Mouse (Mus musculus) liver, postnatal 0 days (tissue): ENCODE data around the gene Slc13a5. TPM values are rescaled to one million over a fixed set of nuclear protein-coding genes. Genes with fewer than 3 reads are reported as not detected.

Experiments used
- ATAC-seq: fragments of 200-750 bp; cut with Nextera tagmentation; 2 replicates; pipeline ENCODE4 v1.8.0; 2017; ENCODE audit warnings: mild to moderate bottlenecking, moderate library complexity
- DNase-seq: peaks from one replicate; pipeline ENCODE4 v3.0.0-alpha.2; 2016
- H3K27ac ChIP-seq: fragments of 300-500 bp; sonication (generic); 2 replicates; pipeline ENCODE4 v1.5.1; 2014; ENCODE audit warnings: antibody characterized with exemption, moderate library complexity, mild to moderate bottlenecking, low read depth
- H3K27me3 ChIP-seq: fragments of 300-500 bp; sonication (generic); 2 replicates; pipeline ENCODE4 v1.6.1; 2014; ENCODE audit warnings: low read length, control low read depth, mixed read lengths; ENCODE audit not compliant: insufficient read depth
- H3K36me3 ChIP-seq: fragments of 300-500 bp; sonication (generic); replicated peaks from 2 replicates; pipeline ENCODE4 v1.6.1; 2014; ENCODE audit warnings: mild to moderate bottlenecking, control low read depth, low read length, moderate library complexity, mixed read lengths; ENCODE audit not compliant: insufficient read depth
- H3K4me1 ChIP-seq: fragments of 300-500 bp; sonication (generic); 2 replicates; pipeline ENCODE4 v1.6.1; 2014; ENCODE audit warnings: antibody characterized with exemption, mild to moderate bottlenecking, control low read depth; ENCODE audit not compliant: insufficient read depth
- H3K4me2 ChIP-seq: fragments of 300-500 bp; sonication (generic); 2 replicates; pipeline ENCODE4 v1.6.1; 2014; ENCODE audit warnings: low read depth, mild to moderate bottlenecking, low read length, moderate library complexity, mixed read lengths
- H3K4me3 ChIP-seq: fragments of 300-500 bp; sonication (generic); 2 replicates; pipeline ENCODE4 v1.5.1; 2014; ENCODE audit warnings: low read depth, low read length
- H3K9ac ChIP-seq: fragments of 300-500 bp; sonication (generic); replicated peaks from 2 replicates; pipeline ENCODE4 v1.6.1; 2014; ENCODE audit warnings: mild to moderate bottlenecking, moderate library complexity
- H3K9me3 ChIP-seq: fragments of 300-500 bp; sonication (generic); 2 replicates; pipeline ENCODE4 v1.6.1; 2016; ENCODE audit warnings: mild to moderate bottlenecking, control low read depth, low read length, mixed read lengths
- CTCF ChIP-seq: sonication (generic); IDR thresholded peaks from 2 replicates; pipeline ENCODE4 v1.5.1; 2016; ENCODE audit warnings: antibody characterized with exemption, low read depth
- EP300 ChIP-seq: IDR thresholded peaks from 2 replicates; pipeline ENCODE4 v1.6.1; 2016; ENCODE audit warnings: antibody characterized with exemption, low read depth, mild to moderate bottlenecking
- WGBS: fragments of 180-500 bp; shearing (Covaris S2); extraction: QIAGEN DNeasy Blood & Tissue Kit; methylation state at CpG from one replicate; pipeline ENCODE4 v1.1.7; 2014; ENCODE audit not compliant: insufficient replicate concordance; 5-methylcytosine and 5-hydroxymethylcytosine counted together
- polyA plus RNA-seq: library from polyadenylated mRNA; unstranded; fragments of >200 nt; fragmentation: Nextera tagmentation; extraction: Ambion mirVana; gene quantifications from 2 replicates; pipeline ENCODE4 v1.2.1, GENCODE M21; 2015

Gene Slc13a5
- polyA plus RNA-seq, 1 experiment from 2014 or later: not detected

DNA sequence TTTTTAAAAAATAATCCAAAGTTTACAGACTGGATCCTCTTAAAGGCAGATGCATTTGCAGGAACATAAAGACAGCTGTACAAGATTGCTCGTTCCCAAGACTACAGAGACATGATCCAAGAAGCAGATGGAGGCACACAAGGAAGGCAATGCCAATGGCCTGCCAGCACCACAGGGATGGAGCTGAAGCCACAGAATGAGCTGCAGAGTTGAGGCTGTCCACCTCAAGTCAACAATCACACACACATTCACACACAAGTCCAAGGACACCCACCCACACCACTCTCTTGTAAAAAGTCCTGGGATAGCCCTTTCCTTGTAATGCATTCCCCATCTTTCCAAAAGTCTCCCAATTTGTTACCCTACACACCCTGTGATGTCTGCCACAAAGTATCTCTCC lies 63.6 kb downstream of the Slc13a5 start:
- no peak for ATAC-seq
- Histone ChIP-seq H3K4me2 (no peak overlapping the region), H3K9ac (no peak overlapping the region), H3K27ac (no peak overlapping the region), H3K4me3 (no peak overlapping the region), H3K27me3 (no peaks in the 10 kb centered on the region), H3K36me3 (peaks cover 15% of the 10 kb centered on the region), H3K9me3 (no peaks in the 10 kb centered on the region), H3K4me1 (peaks cover 10% of the 10 kb centered on the region)
- no peak for TF ChIP-seq EP300
- no peak for TF ChIP-seq CTCF
- DNase-seq: no peak
- 84% methylated on average over 1 of the region's 1 CpGs for WGBS

- ATAC-seq (0 out of 2 replicates have a peak, but pooled peaks have one; percentile 27), DNase-seq (no peak)
- Histone ChIP-seq H3K9ac (no peak overlapping the region), H3K4me1 (no peaks in the 10 kb centered on the region), H3K27ac (0 out of 2 replicates have a peak overlapping the region, but pooled peaks have one; percentile 52), H3K4me2 (no peak overlapping the region), H3K4me3 (no peak overlapping the region), H3K9me3 (no peaks in the 10 kb centered on the region), H3K27me3 (no peaks in the 10 kb centered on the region), H3K36me3 (peaks cover 21% of the 10 kb centered on the region)
- TF ChIP-seq CTCF (no peak), EP300 (no peak)
- WGBS: 72% methylated on average over 8 of the region's 8 CpGs
These were observed 70.5 kb downstream of the Slc13a5 start for GRCm38 (mm10) chr11:72196506-72196905.

DNA sequence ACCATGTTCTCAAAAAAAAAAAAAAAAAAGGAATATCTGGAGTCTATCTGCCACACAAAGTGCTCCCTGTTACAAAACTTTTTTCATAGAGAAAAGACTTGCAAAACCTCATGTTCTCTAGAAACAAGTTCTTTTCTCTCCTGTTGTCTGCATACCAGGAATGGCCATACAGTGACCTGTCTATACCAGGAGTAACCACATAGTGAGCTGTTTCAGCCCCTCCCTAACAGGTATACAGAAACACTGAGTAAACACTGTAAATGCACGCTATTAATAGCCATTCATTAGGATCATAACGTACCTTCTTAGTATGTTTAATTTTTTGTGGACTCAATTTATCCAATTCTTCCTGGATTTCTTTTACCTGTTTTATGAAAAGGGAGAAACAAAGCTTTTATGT lies 72.8 kb downstream of the Slc13a5 start:
- TF ChIP-seq EP300 (no peak), CTCF (no peak)
- Histone ChIP-seq H3K9me3 (no peaks in the 10 kb centered on the region), H3K4me3 (no peak overlapping the region), H3K27me3 (no peaks in the 10 kb centered on the region), H3K4me2 (no peak overlapping the region), H3K9ac (no peak overlapping the region), H3K36me3 (peaks cover 24% of the 10 kb centered on the region), H3K4me1 (no peaks in the 10 kb centered on the region), H3K27ac (no peak overlapping the region)
- 89% methylated on average over 2 of the region's 2 CpGs for WGBS
- ATAC-seq: no peak
- no peak for DNase-seq

Other genes with a start within 250 kb of the Slc13a5 start
- gene Aipl1, start 229.7 kb downstream of the Slc13a5 start, polyA plus RNA-seq: 0.05 and 0.11 TPM in 2 replicates
- gene Pimreg, start 225.2 kb downstream of the Slc13a5 start, polyA plus RNA-seq: 7.0 and 7.4 TPM in 2 replicates
- gene Pitpnm3, start 131.4 kb downstream of the Slc13a5 start, polyA plus RNA-seq: 0.02 TPM in 1 of 2 replicates, not detected in the other
- gene Gm43951, start 60.4 kb downstream of the Slc13a5 start, polyA plus RNA-seq: not detected in 2 replicates
- 1.7 and 1.8 TPM in 2 replicates for gene 4933427D14Rik, start 59.8 kb downstream of the Slc13a5 start, polyA plus RNA-seq
- gene Txndc17, start 59.7 kb downstream of the Slc13a5 start, polyA plus RNA-seq: 71.3 and 76.8 TPM in 2 replicates
- 12.2 and 12.5 TPM in 2 replicates for gene Med31, start 51.6 kb downstream of the Slc13a5 start, polyA plus RNA-seq
- 11.7 and 13.1 TPM in 2 replicates for gene Xaf1, start 34.4 kb upstream of the Slc13a5 start, polyA plus RNA-seq
- gene Fbxo39, start 47.2 kb upstream of the Slc13a5 start, polyA plus RNA-seq: not detected in 2 replicates
- 0.07 TPM in 1 of 2 replicates, not detected in the other for gene Tekt1, start 95.2 kb upstream of the Slc13a5 start, polyA plus RNA-seq
- gene Smtnl2, start 144.5 kb upstream of the Slc13a5 start, polyA plus RNA-seq: 3.5 and 4.0 TPM in 2 replicates
- 0.79 and 1.2 TPM in 2 replicates for gene Ggt6, start 168.3 kb upstream of the Slc13a5 start, polyA plus RNA-seq
- gene Mybbp1a, start 174.1 kb upstream of the Slc13a5 start, polyA plus RNA-seq: 40.2 and 44.5 TPM in 2 replicates
- 4.1 and 4.9 TPM in 2 replicates for gene Spns2, start 222.7 kb upstream of the Slc13a5 start, polyA plus RNA-seq